Mouse (Mus musculus) hindbrain, embryonic 13.5 days (tissue): ENCODE results near the gene Zfp68. TPM values are rescaled to one million over a fixed set of nuclear protein-coding genes. Genes with fewer than 3 reads are reported as not detected.
A peak's percentile ranks its signal among the peaks of the same experiment; 100 is the strongest.

Source experiments
- ATAC-seq: fragments of 200-750 bp; cut with Nextera tagmentation; 2 replicates; pipeline ENCODE4 v1.8.0; 2017; ENCODE audit warnings: moderate TSS enrichment; ENCODE audit not compliant: low FRiP score
- H3K27ac ChIP-seq: fragments of 300-500 bp; sonication (generic); 2 replicates; pipeline ENCODE4 v1.5.1; 2015; ENCODE audit warnings: inconsistent platforms, mild to moderate bottlenecking, moderate library complexity
- H3K27me3 ChIP-seq: fragments of 300-500 bp; sonication (generic); 2 replicates; pipeline ENCODE4 v1.6.1; 2015; ENCODE audit warnings: mild to moderate bottlenecking, inconsistent platforms
- H3K36me3 ChIP-seq: fragments of 300-500 bp; sonication (generic); 2 replicates; pipeline ENCODE4 v1.6.1; 2015; ENCODE audit warnings: mild to moderate bottlenecking, inconsistent platforms
- H3K4me1 ChIP-seq: fragments of 300-500 bp; sonication (generic); replicated peaks from 2 replicates; pipeline ENCODE4 v1.6.1; 2015; ENCODE audit warnings: inconsistent platforms
- H3K4me2 ChIP-seq: fragments of 300-500 bp; sonication (generic); 2 replicates; pipeline ENCODE4 v1.6.1; 2015; ENCODE audit warnings: inconsistent platforms, mild to moderate bottlenecking, moderate library complexity
- H3K4me3 ChIP-seq: fragments of 300-500 bp; sonication (generic); 2 replicates; pipeline ENCODE4 v1.5.1; 2015; ENCODE audit warnings: mild to moderate bottlenecking, inconsistent platforms
- H3K9ac ChIP-seq: fragments of 300-500 bp; sonication (generic); 2 replicates; pipeline ENCODE4 v1.6.1; 2015; ENCODE audit warnings: mild to moderate bottlenecking, inconsistent platforms
- H3K9me3 ChIP-seq: fragments of 300-500 bp; sonication (generic); 2 replicates; pipeline ENCODE4 v1.6.1; 2016; ENCODE audit warnings: inconsistent platforms
- WGBS: fragments of 180-500 bp; shearing (Covaris S2); methylation state at CpG from one replicate; pipeline ENCODE4 v1.1.7; 2015; 5-methylcytosine and 5-hydroxymethylcytosine counted together
- polyA plus RNA-seq: library from polyadenylated mRNA; unstranded; fragments of >200 nt; fragmentation: Nextera tagmentation; extraction: Ambion mirVana; gene quantifications from 2 replicates; pipeline ENCODE4 v1.2.1, GENCODE M21; 2015

Zfp68 gene
- polyA plus RNA-seq, result 85.2 and 87.1 TPM in 2 replicates

- Histone ChIP-seq H3K4me2 (peak within 1 kb of the TSS; percentile 54), H3K36me3 (peaks cover 38% of the 10 kb centered on the region), H3K9me3 (peaks cover 22% of the 10 kb centered on the region), H3K27me3 (no peaks in the 10 kb centered on the region), H3K27ac (peak within 1 kb of the TSS; percentile 100), H3K4me1 (peaks cover 26% of the 10 kb centered on the region), H3K4me3 (peak within 1 kb of the TSS; percentile 89), H3K9ac (peak within 1 kb of the TSS; percentile 98)
- under 1% methylated on average over 43 of the region's 43 CpGs for WGBS
- peak; percentile 97 for ATAC-seq
Observed at GRCm38 (mm10) chr5:138619211-138620128, at the start of gene Zfp68. TSS of gene Zfp68 (minus strand) at chr5:138619761.

GRCm38 (mm10) chr5:138658922-138659321 is 39.4 kb upstream of the Zfp68 start:
- Histone ChIP-seq H3K36me3 (no peaks in the 10 kb centered on the region), H3K4me2 (no peak overlapping the region), H3K9me3 (no peaks in the 10 kb centered on the region), H3K27ac (no peak overlapping the region), H3K4me3 (no peak overlapping the region), H3K9ac (0 out of 2 replicates have a peak overlapping the region, but pooled peaks have one; percentile 29), H3K27me3 (no peaks in the 10 kb centered on the region), H3K4me1 (no peaks in the 10 kb centered on the region)
- WGBS, result 8% methylated on average over 5 of the region's 5 CpGs
- ATAC-seq, result 0 out of 2 replicates have a peak, but pooled peaks have one; percentile 49

- no peak; the same call in 1 of the 2 replicates for ATAC-seq
- 44% methylated on average over 6 of the region's 6 CpGs for WGBS
Observed at GRCm38 (mm10) chr5:138657854-138658253, 38.3 kb upstream of the Zfp68 start.

GRCm38 (mm10) chr5:138657407-138657806 is 37.8 kb upstream of the Zfp68 start:
- Histone ChIP-seq H3K9me3 (no peaks in the 10 kb centered on the region), H3K9ac (no peak overlapping the region), H3K27me3 (no peaks in the 10 kb centered on the region), H3K36me3 (no peaks in the 10 kb centered on the region), H3K4me2 (no peak overlapping the region), H3K4me1 (no peaks in the 10 kb centered on the region), H3K27ac (no peak overlapping the region), H3K4me3 (no peak overlapping the region)
- no peak for ATAC-seq
- WGBS, result 96% methylated on average over 3 of the region's 3 CpGs

More at GRCm38 (mm10) chr5:138657854-138658253, 38.3 kb upstream of the Zfp68 start:
- no peaks in the 10 kb centered on the region for H3K27me3 ChIP-seq
- no peak overlapping the region for H3K9ac ChIP-seq
- H3K27ac ChIP-seq, result no peak overlapping the region
- H3K9me3 ChIP-seq, result no peaks in the 10 kb centered on the region
- H3K4me2 ChIP-seq, result no peak overlapping the region
- no peaks in the 10 kb centered on the region for H3K36me3 ChIP-seq
- H3K4me1 ChIP-seq, result no peaks in the 10 kb centered on the region
- no peak overlapping the region for H3K4me3 ChIP-seq

GRCm38 (mm10) chr5:138656477-138657156 is 37.1 kb upstream of the Zfp68 start:
- no peak overlapping the region for H3K4me3 ChIP-seq

GRCm38 (mm10) chr5:138652911-138653310 is 33.4 kb upstream of the Zfp68 start:
- Histone ChIP-seq H3K4me3 (no peak overlapping the region), H3K27ac (no peak overlapping the region), H3K4me1 (no peaks in the 10 kb centered on the region), H3K9me3 (no peaks in the 10 kb centered on the region), H3K9ac (no peak overlapping the region), H3K4me2 (no peak overlapping the region), H3K36me3 (peaks cover 29% of the 10 kb centered on the region), H3K27me3 (no peaks in the 10 kb centered on the region)
- WGBS, result 83% methylated on average over 1 of the region's 1 CpGs
- no peak for ATAC-seq

More at GRCm38 (mm10) chr5:138656477-138657156, 37.1 kb upstream of the Zfp68 start:
- H3K4me2 ChIP-seq, result no peak overlapping the region
- H3K9ac ChIP-seq, result no peak overlapping the region; the same call in 1 of the 2 replicates
- no peaks in the 10 kb centered on the region for H3K4me1 ChIP-seq
- WGBS, result 20% methylated on average over 2 of the region's 2 CpGs
- peak; percentile 80 for ATAC-seq
- H3K9me3 ChIP-seq, result no peaks in the 10 kb centered on the region
- no peaks in the 10 kb centered on the region for H3K27me3 ChIP-seq
- peaks cover 6% of the 10 kb centered on the region for H3K36me3 ChIP-seq
- H3K27ac ChIP-seq, result no peak overlapping the region

- Histone ChIP-seq H3K36me3 (peaks cover 79% of the 10 kb centered on the region), H3K9me3 (no peaks in the 10 kb centered on the region), H3K9ac (no peak overlapping the region), H3K4me1 (no peaks in the 10 kb centered on the region), H3K27ac (no peak overlapping the region), H3K4me2 (no peak overlapping the region), H3K4me3 (no peak overlapping the region), H3K27me3 (no peaks in the 10 kb centered on the region)
- no peak for ATAC-seq
- WGBS, result 90% methylated on average over 3 of the region's 3 CpGs
Observed at GRCm38 (mm10) chr5:138641761-138642160, 22.2 kb upstream of the Zfp68 start.

GRCm38 (mm10) chr5:138641081-138641480 is 21.5 kb upstream of the Zfp68 start:
- 95% methylated on average over 3 of the region's 3 CpGs for WGBS
- ATAC-seq, result no peak

GRCm38 (mm10) chr5:138636486-138636885 is 16.9 kb upstream of the Zfp68 start:
- Histone ChIP-seq H3K9me3 (no peaks in the 10 kb centered on the region), H3K4me3 (no peak overlapping the region), H3K27ac (no peak overlapping the region), H3K9ac (no peak overlapping the region), H3K4me1 (no peaks in the 10 kb centered on the region), H3K4me2 (no peak overlapping the region), H3K27me3 (no peaks in the 10 kb centered on the region), H3K36me3 (peaks cover 61% of the 10 kb centered on the region)
- no peak for ATAC-seq
- WGBS, result 99% methylated on average over 2 of the region's 2 CpGs

More at GRCm38 (mm10) chr5:138641081-138641480, 21.5 kb upstream of the Zfp68 start:
- H3K4me1 ChIP-seq, result no peaks in the 10 kb centered on the region
- no peaks in the 10 kb centered on the region for H3K27me3 ChIP-seq
- H3K9ac ChIP-seq, result no peak overlapping the region
- no peak overlapping the region for H3K4me3 ChIP-seq
- H3K27ac ChIP-seq, result no peak overlapping the region
- H3K4me2 ChIP-seq, result no peak overlapping the region
- H3K36me3 ChIP-seq, result peaks cover 79% of the 10 kb centered on the region
- no peaks in the 10 kb centered on the region for H3K9me3 ChIP-seq

GRCm38 (mm10) chr5:138623478-138623875 is 3.9 kb upstream of the Zfp68 start:
- Histone ChIP-seq H3K4me1 (peaks cover 28% of the 10 kb centered on the region), H3K27me3 (no peaks in the 10 kb centered on the region), H3K9me3 (no peaks in the 10 kb centered on the region), H3K4me2 (peak overlapping the region; percentile 79), H3K4me3 (peak overlapping the region; percentile 88), H3K36me3 (no peaks in the 10 kb centered on the region), H3K9ac (peak overlapping the region; percentile 97), H3K27ac (peak overlapping the region; percentile 97)
- WGBS, result 14% methylated on average over 3 of the region's 3 CpGs
- ATAC-seq, result no peak

- H3K27me3 ChIP-seq, result no peaks in the 10 kb centered on the region
- peak within 1 kb of the TSS; percentile 79 for H3K4me2 ChIP-seq
- peak within 1 kb of the TSS; percentile 97 for H3K9ac ChIP-seq
- H3K4me3 ChIP-seq, result peak within 1 kb of the TSS; percentile 88
- WGBS, result 1% methylated on average over 30 of the region's 30 CpGs
- ATAC-seq, result peak; percentile 93
- H3K27ac ChIP-seq, result peak within 1 kb of the TSS; percentile 97
- H3K9me3 ChIP-seq, result no peaks in the 10 kb centered on the region
- H3K36me3 ChIP-seq, result 0 out of 2 replicates have a peak, but pooled peaks cover 6% of the 10 kb centered on the region
- H3K4me1 ChIP-seq, result peaks cover 33% of the 10 kb centered on the region
Observed at GRCm38 (mm10) chr5:138622645-138623477, 3.3 kb upstream of the Zfp68 start, which contains the start of gene A430033K04Rik. TSS of gene A430033K04Rik (plus strand) at chr5:138622859.
